Mouse (Mus musculus): ENCODE measurements around the gene Cxcl10.
A peak's percentile ranks its signal among the peaks of the same experiment; 100 is the strongest.

Cxcl10 gene

DNA sequence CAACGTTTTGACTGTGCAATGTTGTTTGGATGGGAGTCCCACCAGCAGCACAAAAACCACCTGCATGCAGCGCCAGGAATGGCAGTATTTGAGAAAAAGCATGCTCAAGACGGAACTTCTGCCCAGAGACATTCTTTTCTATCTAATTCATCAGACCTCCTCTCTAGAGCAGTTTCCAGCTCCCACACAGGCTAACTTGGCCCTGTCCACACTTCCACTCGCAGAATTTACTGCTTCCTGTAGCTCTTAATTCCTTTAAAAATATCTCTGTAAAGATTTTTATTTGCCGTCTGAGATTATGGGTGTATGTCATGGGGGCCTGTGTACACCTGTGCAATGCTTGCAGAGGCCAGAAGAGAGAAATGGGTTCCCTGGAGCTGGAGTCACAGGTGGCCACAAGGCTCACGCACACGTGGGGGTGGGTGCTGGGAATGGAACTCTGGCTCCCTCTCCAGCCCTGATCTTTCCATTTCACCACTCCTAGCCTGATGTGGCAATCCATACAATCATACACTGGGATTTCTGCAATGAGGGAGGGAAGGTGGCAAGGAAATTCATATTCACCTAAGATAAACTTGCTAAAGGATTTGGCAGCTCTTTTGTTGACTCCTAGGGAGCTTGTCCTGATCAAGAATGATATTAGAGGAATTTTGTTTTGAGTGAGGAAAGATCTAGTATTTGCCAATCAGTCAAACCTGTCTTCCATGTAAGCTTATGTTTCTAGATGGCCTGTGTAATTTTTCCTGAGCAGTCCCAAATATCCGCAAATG is 26.9 kb downstream of the Cxcl10 start:
- no peak for DNase-seq (ENCODE audit: extremely low spot score, low spot score)

GRCm38 (mm10) chr5:92318596-92318995 is 30.1 kb downstream of the Cxcl10 start:
- no peak for DNase-seq (ENCODE audit: extremely low spot score, low spot score)

- no peak for DNase-seq (ENCODE audit: extremely low spot score, low spot score)
Measured at GRCm38 (mm10) chr5:92318119-92318518, 30.6 kb downstream of the Cxcl10 start.

GRCm38 (mm10) chr5:92313776-92314175 is 34.9 kb downstream of the Cxcl10 start:
- DNase-seq (ENCODE audit: extremely low spot score, low spot score) = no peak

- peak; percentile 73 for DNase-seq (ENCODE audit: extremely low spot score, low spot score)
Measured at GRCm38 (mm10) chr5:92312046-92312715, 36.5 kb downstream of the Cxcl10 start.

GRCm38 (mm10) chr5:92309681-92310511 is 38.8 kb downstream of the Cxcl10 start, which contains the start of gene Sdad1:
Sdad1 (minus strand) TSS chr5:92310479.
- peak; percentile 90 for DNase-seq (ENCODE audit: extremely low spot score, low spot score)

DNA sequence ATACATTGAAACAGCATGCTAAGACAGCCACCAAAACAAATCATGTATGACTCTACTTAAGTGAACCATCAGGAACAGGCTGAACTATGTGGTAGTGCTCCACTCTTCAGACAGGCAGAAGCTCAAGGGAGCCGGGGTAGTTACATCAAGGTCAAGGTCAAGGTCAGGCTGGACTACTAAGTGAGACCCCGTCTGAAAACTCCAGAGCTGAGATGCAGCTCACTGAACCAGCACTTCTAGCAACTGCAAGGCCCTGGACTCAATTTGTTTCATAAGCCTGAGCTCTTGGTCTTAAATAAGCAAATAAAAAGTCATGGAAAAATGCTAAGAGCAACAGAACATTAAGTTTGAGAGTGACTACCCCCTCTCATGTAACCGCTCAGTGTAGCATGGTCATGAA is 44.4 kb downstream of the Cxcl10 start:
- no peak for DNase-seq (ENCODE audit: extremely low spot score, low spot score)

- DNase-seq (ENCODE audit: extremely low spot score, low spot score) = no peak
Measured at GRCm38 (mm10) chr5:92302149-92302840, 46.4 kb downstream of the Cxcl10 start.

Data from neural tube, embryonic 10.5 days (tissue).